Mouse (Mus musculus): ENCODE measurements around the gene Rsad1. TPM values are rescaled to one million over a fixed set of nuclear protein-coding genes. Genes with fewer than 3 reads are reported as not detected.

The Rsad1 gene
- polyA plus RNA-seq, 1 experiment from 2014 or later = 6.7 TPM

DNA sequence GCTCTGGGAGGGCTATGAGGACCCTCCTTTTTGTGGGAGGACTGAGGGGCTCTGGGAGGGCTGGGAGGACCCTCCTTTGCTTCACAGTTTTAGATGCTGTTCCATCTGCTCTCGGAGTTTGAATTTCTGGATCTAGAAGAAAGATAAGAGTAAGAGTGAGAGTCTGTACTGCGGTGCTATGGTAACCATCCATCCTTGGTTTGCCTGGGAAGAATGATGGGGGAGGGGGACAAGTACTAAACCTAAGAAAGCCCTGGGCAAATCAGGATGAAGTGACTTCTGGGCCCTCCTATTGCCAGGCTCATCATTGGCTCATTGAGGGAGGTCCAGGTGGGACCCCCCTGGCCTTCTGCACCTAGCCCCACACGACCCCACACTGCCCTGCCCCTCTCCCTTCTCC is 9.2 kb upstream of the Rsad1 start:
- no peaks in the 10 kb centered on the region for H3K36me3 ChIP-seq (ENCODE audit: control insufficient read depth, insufficient read depth)
- peak; percentile 47; the same call in 1 of the 2 replicates for ATAC-seq
- no peaks in the 10 kb centered on the region for H3K9me3 ChIP-seq (ENCODE audit: control insufficient read depth, low read length)
- H3K4me3 ChIP-seq (replicated peaks; ENCODE audit: low read length) = no peak overlapping the region
- no peaks in the 10 kb centered on the region for H3K4me1 ChIP-seq (replicated peaks; ENCODE audit: control insufficient read depth, insufficient read depth, low read length)
- no peak overlapping the region for H3K9ac ChIP-seq (replicated peaks; ENCODE audit: low read depth, low read length)
- no peaks in the 10 kb centered on the region for H3K27me3 ChIP-seq (replicated peaks; ENCODE audit: control insufficient read depth, insufficient read depth, low read length)
- WGBS = 70% methylated on average over 3 of the region's 3 CpGs
- no peak overlapping the region for H3K27ac ChIP-seq (ENCODE audit: low read length)
- H3K4me2 ChIP-seq (ENCODE audit: low read length) = no peak overlapping the region

DNA sequence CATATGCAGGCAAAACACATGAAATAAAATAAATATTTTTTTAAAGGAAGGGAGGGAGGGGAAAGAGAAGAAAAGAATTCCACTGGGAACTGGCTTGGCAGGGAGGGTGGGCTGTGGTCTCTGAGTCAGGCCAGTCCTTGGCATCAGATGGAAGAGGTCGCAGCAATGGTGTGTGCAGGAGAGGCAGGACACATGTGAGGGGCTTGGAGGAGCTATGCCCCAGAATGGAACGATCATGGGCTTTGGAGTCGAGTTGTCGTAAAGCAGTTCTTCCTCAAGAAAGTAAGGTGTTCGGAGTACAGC is 1.3 kb upstream of the Rsad1 start:
- H3K27ac ChIP-seq (ENCODE audit: low read length) = no peak overlapping the region
- peaks cover 10% of the 10 kb centered on the region for H3K4me1 ChIP-seq (replicated peaks; ENCODE audit: control insufficient read depth, insufficient read depth, low read length)
- H3K4me3 ChIP-seq (replicated peaks; ENCODE audit: low read length) = no peak overlapping the region
- no peaks in the 10 kb centered on the region for H3K9me3 ChIP-seq (ENCODE audit: control insufficient read depth, low read length)
- ATAC-seq = no peak
- no peak overlapping the region for H3K9ac ChIP-seq (replicated peaks; ENCODE audit: low read depth, low read length)
- H3K4me2 ChIP-seq (ENCODE audit: low read length) = no peak overlapping the region
- no peaks in the 10 kb centered on the region for H3K27me3 ChIP-seq (replicated peaks; ENCODE audit: control insufficient read depth, insufficient read depth, low read length)
- 92% methylated on average over 5 of the region's 5 CpGs for whole genome bisulfite sequencing
- H3K36me3 ChIP-seq (ENCODE audit: control insufficient read depth, insufficient read depth) = no peaks in the 10 kb centered on the region

DNA sequence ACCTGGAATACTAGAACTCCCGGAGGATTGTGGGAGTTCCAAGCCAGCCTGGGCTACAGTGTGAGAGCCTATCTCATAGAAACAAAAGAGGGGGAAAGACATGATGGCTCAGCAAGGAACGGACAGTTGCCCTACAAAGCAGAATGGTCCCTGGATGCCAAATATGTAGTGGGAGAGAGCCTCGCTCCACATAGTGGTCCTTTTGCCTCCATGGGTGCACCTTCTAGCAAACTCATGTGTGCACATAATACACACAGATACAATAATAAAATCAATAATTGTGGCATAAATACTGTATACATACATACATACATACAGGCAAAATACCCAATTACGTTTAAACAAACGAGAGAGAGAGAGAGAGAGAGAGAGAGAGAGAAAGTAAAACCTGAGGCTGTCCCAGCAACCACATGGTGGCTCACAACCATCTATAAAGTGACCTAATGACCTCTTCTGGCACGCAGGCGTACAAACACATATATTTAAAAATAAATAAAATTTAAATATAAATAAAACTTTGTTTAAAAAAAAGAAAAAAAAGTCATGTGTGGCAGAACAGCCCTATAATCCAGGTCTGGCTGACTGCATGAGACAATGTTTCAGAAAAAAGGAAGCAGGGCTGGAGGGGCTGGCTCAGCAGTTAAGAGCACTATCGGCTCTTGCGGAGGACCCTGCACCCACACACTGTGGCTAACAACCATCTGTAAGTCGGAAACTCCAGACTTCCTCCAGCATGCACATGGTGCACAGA is 811 bp upstream of the Rsad1 start:
- Histone ChIP-seq H3K27me3 (replicated peaks; ENCODE audit: control insufficient read depth, insufficient read depth, low read length) (no peaks in the 10 kb centered on the region), H3K27ac (ENCODE audit: low read length) (no peak overlapping the region), H3K9ac (replicated peaks; ENCODE audit: low read depth, low read length) (no peak overlapping the region), H3K4me3 (replicated peaks; ENCODE audit: low read length) (no peak overlapping the region), H3K4me1 (replicated peaks; ENCODE audit: control insufficient read depth, insufficient read depth, low read length) (peaks cover 10% of the 10 kb centered on the region), H3K4me2 (ENCODE audit: low read length) (no peak overlapping the region), H3K9me3 (ENCODE audit: control insufficient read depth, low read length) (no peaks in the 10 kb centered on the region), H3K36me3 (ENCODE audit: control insufficient read depth, insufficient read depth) (no peaks in the 10 kb centered on the region)
- WGBS = 76% methylated on average over 10 of the region's 10 CpGs
- ATAC-seq = no peak

DNA sequence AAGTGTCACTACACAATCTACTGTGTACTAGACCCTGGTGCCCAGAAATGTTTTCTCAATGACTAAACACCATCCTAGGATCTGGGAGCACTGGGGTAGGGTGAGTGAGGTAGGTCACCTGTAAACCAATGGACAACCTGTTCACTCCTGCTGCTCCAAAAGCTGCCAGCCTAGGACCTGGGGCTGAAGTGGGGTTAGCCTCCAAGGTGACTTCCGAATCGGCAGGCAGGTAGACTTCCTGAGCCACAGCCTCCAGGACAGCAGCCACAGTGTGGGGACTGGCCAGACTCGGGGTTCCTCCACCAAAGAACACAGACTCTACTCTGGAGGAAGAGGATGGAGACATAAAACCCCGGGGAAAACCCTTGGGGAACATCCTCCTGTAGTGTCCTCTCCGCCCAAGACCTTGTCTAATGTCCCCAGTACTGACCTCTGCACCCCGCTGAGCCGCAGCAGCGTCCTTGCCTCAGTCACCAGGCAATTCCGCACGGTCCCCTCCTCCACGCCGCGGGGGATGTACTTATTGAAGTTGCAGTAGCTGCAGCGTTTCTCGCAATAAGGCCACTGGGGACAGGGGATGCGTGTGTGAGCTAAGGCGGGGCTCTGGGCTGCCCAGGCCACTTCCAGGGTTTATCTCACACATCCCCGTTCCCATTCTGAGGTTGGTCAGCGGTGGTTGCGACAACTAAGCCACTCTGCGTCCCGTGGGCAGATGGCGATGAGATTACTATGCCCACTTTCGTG is 842 bp downstream of the Rsad1 start:
- WGBS = 12% methylated on average over 24 of the region's 24 CpGs
- peak; percentile 32 for ATAC-seq

DNA sequence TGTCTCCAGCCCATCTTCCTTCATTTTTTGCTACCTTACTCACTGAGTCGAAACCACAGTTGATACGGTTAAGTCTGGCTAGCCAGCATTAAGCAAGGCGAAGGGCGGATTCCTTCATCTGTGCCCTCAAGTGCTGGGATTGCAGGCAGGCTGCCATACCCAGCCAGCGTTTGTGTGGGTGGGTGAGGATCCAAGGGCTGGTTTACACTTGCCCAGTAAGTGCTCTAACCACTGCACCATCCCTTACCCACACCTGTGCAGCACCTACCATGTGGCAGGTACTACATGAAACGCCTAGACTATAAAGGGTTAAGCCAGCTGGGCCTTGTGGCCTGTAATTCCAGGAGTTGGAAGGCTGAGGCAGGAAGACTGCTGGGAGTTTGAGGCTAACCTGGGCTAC is 1.8 kb downstream of the Rsad1 start:
- Histone ChIP-seq H3K4me3 (replicated peaks; ENCODE audit: low read length) (no peak overlapping the region), H3K9me3 (ENCODE audit: control insufficient read depth, low read length) (no peaks in the 10 kb centered on the region), H3K27ac (ENCODE audit: low read length) (no peak overlapping the region), H3K36me3 (ENCODE audit: control insufficient read depth, insufficient read depth) (no peaks in the 10 kb centered on the region), H3K9ac (replicated peaks; ENCODE audit: low read depth, low read length) (no peak overlapping the region), H3K4me1 (replicated peaks; ENCODE audit: control insufficient read depth, insufficient read depth, low read length) (peaks cover 15% of the 10 kb centered on the region), H3K27me3 (replicated peaks; ENCODE audit: control insufficient read depth, insufficient read depth, low read length) (no peaks in the 10 kb centered on the region), H3K4me2 (ENCODE audit: low read length) (no peak overlapping the region)
- 92% methylated on average over 6 of the region's 6 CpGs for WGBS
- no peak for ATAC-seq

More for the DNA sequence above, 842 bp downstream of the Rsad1 start:
- Histone ChIP-seq H3K4me2 (ENCODE audit: low read length) (peak overlapping the region; percentile 65), H3K4me3 (replicated peaks; ENCODE audit: low read length) (peak overlapping the region; percentile 57), H3K27me3 (replicated peaks; ENCODE audit: control insufficient read depth, insufficient read depth, low read length) (no peaks in the 10 kb centered on the region), H3K4me1 (replicated peaks; ENCODE audit: control insufficient read depth, insufficient read depth, low read length) (peaks cover 15% of the 10 kb centered on the region), H3K9me3 (ENCODE audit: control insufficient read depth, low read length) (no peaks in the 10 kb centered on the region), H3K9ac (replicated peaks; ENCODE audit: low read depth, low read length) (peak overlapping the region; percentile 70), H3K27ac (ENCODE audit: low read length) (peak overlapping the region; percentile 74), H3K36me3 (ENCODE audit: control insufficient read depth, insufficient read depth) (no peaks in the 10 kb centered on the region)

DNA sequence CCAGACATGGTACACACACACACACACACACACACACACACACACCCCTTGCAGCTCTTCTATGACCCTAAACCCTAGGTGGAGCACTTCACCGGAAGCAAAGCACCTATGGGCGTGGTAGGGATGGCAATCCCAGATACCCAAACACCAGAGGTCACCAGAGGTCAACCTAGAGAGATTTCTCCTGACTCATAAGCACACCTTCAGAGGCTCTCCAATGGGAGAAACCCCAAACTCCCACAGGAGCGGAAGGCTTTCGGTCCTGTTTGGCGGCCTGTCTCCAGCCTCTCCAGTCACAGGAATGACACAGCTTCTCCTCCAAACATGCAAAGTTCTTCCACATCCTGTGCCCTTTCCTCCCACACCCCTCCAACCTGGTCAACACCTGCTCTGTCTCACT is 2.7 kb downstream of the Rsad1 start:
- Histone ChIP-seq H3K4me2 (ENCODE audit: low read length) (no peak overlapping the region), H3K4me3 (replicated peaks; ENCODE audit: low read length) (no peak overlapping the region), H3K9ac (replicated peaks; ENCODE audit: low read depth, low read length) (no peak overlapping the region), H3K27me3 (replicated peaks; ENCODE audit: control insufficient read depth, insufficient read depth, low read length) (no peaks in the 10 kb centered on the region), H3K4me1 (replicated peaks; ENCODE audit: control insufficient read depth, insufficient read depth, low read length) (peaks cover 15% of the 10 kb centered on the region), H3K9me3 (ENCODE audit: control insufficient read depth, low read length) (no peaks in the 10 kb centered on the region), H3K27ac (ENCODE audit: low read length) (no peak overlapping the region), H3K36me3 (ENCODE audit: control insufficient read depth, insufficient read depth) (0 out of 2 replicates have a peak, but pooled peaks cover 3% of the 10 kb centered on the region)
- 96% methylated on average over 5 of the region's 5 CpGs for WGBS
- no peak for ATAC-seq

DNA sequence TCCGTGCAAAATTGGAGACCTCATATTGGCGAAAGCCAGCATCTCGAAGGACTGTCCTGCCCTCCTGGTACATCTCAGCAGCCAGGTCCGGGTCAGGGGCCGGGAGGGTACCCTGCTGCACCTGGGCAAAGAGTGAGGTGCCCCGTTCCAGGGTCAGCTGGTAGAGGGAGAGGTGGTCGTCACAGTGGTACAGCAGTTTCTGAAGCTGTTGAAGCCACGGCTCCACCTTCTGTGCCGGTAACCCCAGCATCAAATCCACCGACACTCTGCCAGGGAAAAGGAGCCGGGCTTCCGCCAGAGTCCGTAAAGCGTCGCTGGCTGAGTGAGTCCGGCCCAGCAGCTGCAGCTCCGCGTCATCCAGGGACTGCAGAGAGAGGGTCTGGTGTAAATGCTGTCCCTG is 4.6 kb downstream of the Rsad1 start:
- Histone ChIP-seq H3K27me3 (replicated peaks; ENCODE audit: control insufficient read depth, insufficient read depth, low read length) (no peaks in the 10 kb centered on the region), H3K9ac (replicated peaks; ENCODE audit: low read depth, low read length) (no peak overlapping the region), H3K36me3 (ENCODE audit: control insufficient read depth, insufficient read depth) (0 out of 2 replicates have a peak, but pooled peaks cover 3% of the 10 kb centered on the region), H3K9me3 (ENCODE audit: control insufficient read depth, low read length) (no peaks in the 10 kb centered on the region), H3K4me1 (replicated peaks; ENCODE audit: control insufficient read depth, insufficient read depth, low read length) (peaks cover 14% of the 10 kb centered on the region), H3K4me2 (ENCODE audit: low read length) (peak overlapping the region; percentile 34), H3K4me3 (replicated peaks; ENCODE audit: low read length) (no peak overlapping the region), H3K27ac (ENCODE audit: low read length) (no peak overlapping the region)
- ATAC-seq = no peak
- WGBS = 45% methylated on average over 18 of the region's 18 CpGs

DNA sequence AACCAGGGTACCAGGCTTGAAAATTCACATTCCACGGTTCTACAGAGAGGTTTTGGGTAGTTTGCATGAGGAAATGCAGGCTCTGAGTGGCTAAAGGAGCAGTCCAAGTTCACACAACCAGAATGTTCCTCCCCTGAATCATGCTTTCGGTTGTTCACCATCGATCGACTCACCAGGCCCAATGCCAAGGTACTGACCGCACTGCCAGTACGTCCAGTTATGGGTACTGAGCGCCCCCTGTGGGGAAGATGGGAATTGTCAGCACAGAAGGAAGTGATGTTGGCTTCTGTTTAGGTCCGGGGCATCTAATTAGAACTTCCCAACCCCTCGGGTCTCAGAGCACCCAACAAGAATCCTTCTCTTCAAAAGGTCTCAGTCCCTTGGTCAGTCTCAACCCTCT is 5.1 kb downstream of the Rsad1 start:
- H3K36me3 ChIP-seq (ENCODE audit: control insufficient read depth, insufficient read depth) = 0 out of 2 replicates have a peak, but pooled peaks cover 3% of the 10 kb centered on the region
- 20% methylated on average over 9 of the region's 9 CpGs for WGBS
- peak overlapping the region; percentile 34 for H3K4me2 ChIP-seq (ENCODE audit: low read length)
- H3K4me1 ChIP-seq (replicated peaks; ENCODE audit: control insufficient read depth, insufficient read depth, low read length) = peaks cover 11% of the 10 kb centered on the region
- no peak overlapping the region for H3K27ac ChIP-seq (ENCODE audit: low read length)
- ATAC-seq = no peak
- H3K27me3 ChIP-seq (replicated peaks; ENCODE audit: control insufficient read depth, insufficient read depth, low read length) = no peaks in the 10 kb centered on the region
- H3K4me3 ChIP-seq (replicated peaks; ENCODE audit: low read length) = no peak overlapping the region
- H3K9me3 ChIP-seq (ENCODE audit: control insufficient read depth, low read length) = no peaks in the 10 kb centered on the region
- no peak overlapping the region for H3K9ac ChIP-seq (replicated peaks; ENCODE audit: low read depth, low read length)

DNA sequence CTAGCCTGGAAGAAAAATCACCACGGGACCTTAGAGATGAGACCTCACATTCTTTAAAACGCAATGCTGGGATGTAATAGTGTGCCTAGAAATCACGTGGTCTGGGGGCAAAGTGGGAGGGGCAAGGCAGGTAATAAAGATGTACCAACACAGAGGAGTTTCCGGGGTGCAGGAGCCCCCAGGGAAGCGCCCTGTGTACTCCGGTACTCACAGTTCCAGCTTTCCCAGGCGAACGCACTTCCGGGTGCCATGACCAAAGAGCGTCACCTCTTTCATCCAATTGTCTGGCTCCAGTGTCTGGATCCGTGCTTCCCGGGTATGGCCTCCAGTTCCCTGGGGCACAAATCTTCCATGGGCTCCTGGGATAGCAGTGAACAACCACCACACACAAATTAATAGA is 5.7 kb downstream of the Rsad1 start:
- H3K4me2 ChIP-seq (ENCODE audit: low read length) = no peak overlapping the region
- no peak overlapping the region for H3K4me3 ChIP-seq (replicated peaks; ENCODE audit: low read length)
- 85% methylated on average over 12 of the region's 12 CpGs for WGBS
- H3K4me1 ChIP-seq (replicated peaks; ENCODE audit: control insufficient read depth, insufficient read depth, low read length) = peaks cover 9% of the 10 kb centered on the region
- ATAC-seq = no peak
- H3K36me3 ChIP-seq (ENCODE audit: control insufficient read depth, insufficient read depth) = 0 out of 2 replicates have a peak, but pooled peaks cover 3% of the 10 kb centered on the region
- no peak overlapping the region for H3K9ac ChIP-seq (replicated peaks; ENCODE audit: low read depth, low read length)
- H3K27ac ChIP-seq (ENCODE audit: low read length) = no peak overlapping the region
- no peaks in the 10 kb centered on the region for H3K9me3 ChIP-seq (ENCODE audit: control insufficient read depth, low read length)
- no peaks in the 10 kb centered on the region for H3K27me3 ChIP-seq (replicated peaks; ENCODE audit: control insufficient read depth, insufficient read depth, low read length)
